11 mouse cellular contexts compared by ENCODE assay signal in the genomic region with DNA sequence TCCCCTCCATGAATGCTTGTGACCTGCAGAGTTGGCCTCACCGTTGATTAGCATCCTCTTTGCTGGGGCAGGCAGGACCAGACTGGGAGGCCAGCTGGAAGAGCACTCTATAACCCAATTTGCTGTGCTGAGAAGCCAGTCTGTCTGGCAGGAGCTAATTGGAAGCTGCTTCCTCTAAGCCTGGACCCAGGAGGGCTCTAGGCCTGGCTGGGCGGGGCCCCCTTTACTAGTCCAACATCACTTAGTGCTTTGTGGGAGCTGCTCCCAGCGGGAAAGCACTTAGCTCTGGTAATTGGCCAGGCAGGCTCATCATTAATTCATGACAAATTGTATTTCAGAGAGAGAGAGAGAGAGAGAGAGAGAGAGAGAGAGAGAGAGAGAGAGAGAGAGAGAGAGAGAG.
A peak's percentile ranks its signal among the peaks of the same experiment; 100 is the strongest.
DNase-seq lines count a peak whose midpoint lies in the region; ATAC-seq lines count a peak whose summit lies in the region.
"Had no signal": no experiment of that assay in that cellular context is flagged by ENCODE, and none has a peak within 500 bp of the region (broad histone marks: within the 10 kb centered on the region; RNA-seq: fewer than 3 reads in every experiment).

No protein-coding gene starts in this region.

- peak; percentile 65; the same call in 1 of the 2 replicates for ATAC-seq in embryonic facial prominence, embryonic 15.5 days (ENCODE audit: insufficient number of reproducible peaks, low FRiP score, low TSS enrichment, low read depth)
- ATAC-seq in hindbrain, embryonic 14.5 days (ENCODE audit: low FRiP score), result peak; percentile 81
- peak; percentile 86 for ATAC-seq in neural tube, embryonic 12.5 days (ENCODE audit: low FRiP score, low read depth)
- ATAC-seq: CD4-positive, CD25-positive, alpha-beta regulatory T cell, adult 4 months had no signal

- no peaks in the 10 kb centered on the region for H3K9me3 ChIP-seq in embryonic facial prominence, embryonic 15.5 days (replicated peaks)
- no peaks in the 10 kb centered on the region for H3K9me3 ChIP-seq in hindbrain, embryonic 14.5 days (ENCODE audit: control insufficient read depth, low read length)
- H3K9me3 ChIP-seq in neural tube, embryonic 12.5 days, result no peaks in the 10 kb centered on the region

- no peak overlapping the region for H3K4me3 ChIP-seq in embryonic facial prominence, embryonic 15.5 days (replicated peaks)
- H3K4me3 ChIP-seq in hindbrain, embryonic 14.5 days (replicated peaks; ENCODE audit: low read length), result no peak overlapping the region
- no peak overlapping the region for H3K4me3 ChIP-seq in neural tube, embryonic 12.5 days

- WGBS in embryonic facial prominence, embryonic 15.5 days, result 24% methylated on average over 3 of the region's 3 CpGs
- 21% methylated on average over 3 of the region's 3 CpGs for WGBS in hindbrain, embryonic 14.5 days
- WGBS in neural tube, embryonic 12.5 days, result 32% methylated on average over 3 of the region's 3 CpGs

- no peaks in the 10 kb centered on the region for H3K36me3 ChIP-seq in embryonic facial prominence, embryonic 15.5 days
- no peaks in the 10 kb centered on the region for H3K36me3 ChIP-seq in hindbrain, embryonic 14.5 days (replicated peaks; ENCODE audit: control insufficient read depth, insufficient read depth)
- no peaks in the 10 kb centered on the region for H3K36me3 ChIP-seq in neural tube, embryonic 12.5 days

- H3K4me2 ChIP-seq in embryonic facial prominence, embryonic 15.5 days (replicated peaks), result no peak overlapping the region
- no peak overlapping the region for H3K4me2 ChIP-seq in hindbrain, embryonic 14.5 days (replicated peaks)
- no peak overlapping the region for H3K4me2 ChIP-seq in neural tube, embryonic 12.5 days (replicated peaks)

- no peak overlapping the region for H3K27ac ChIP-seq in embryonic facial prominence, embryonic 15.5 days (replicated peaks)
- H3K27ac ChIP-seq in hindbrain, embryonic 14.5 days, result peak overlapping the region; percentile 67
- peak overlapping the region; percentile 51; the same call in 1 of the 2 replicates for H3K27ac ChIP-seq in neural tube, embryonic 12.5 days
- H3K27ac ChIP-seq: liver, embryonic 14.5 days had no signal

- peak; percentile 56 for DNase-seq in embryo, embryonic 11 days
- DNase-seq in embryo, embryonic 10 days (ENCODE audit: low spot score), result no peak
- no peak for DNase-seq in hindbrain, embryonic 14.5 days (ENCODE audit: low spot score)
- DNase-seq in kidney, adult 18-20 months, result no peak
- no peak for DNase-seq in urinary bladder, adult 2 months (ENCODE audit: low spot score)
- DNase-seq in left cerebral cortex, adult 8-10 months (ENCODE audit: low spot score in 2 of 2), result no peak
- DNase-seq: kidney, adult 11 months had no signal

- no peak overlapping the region for H3K9ac ChIP-seq in embryonic facial prominence, embryonic 15.5 days
- no peak overlapping the region for H3K9ac ChIP-seq in hindbrain, embryonic 14.5 days
- H3K9ac ChIP-seq in neural tube, embryonic 12.5 days, result no peak overlapping the region
- H3K9ac ChIP-seq: liver, embryonic 14.5 days had no signal

- no peaks in the 10 kb centered on the region for H3K27me3 ChIP-seq in embryonic facial prominence, embryonic 15.5 days
- no peaks in the 10 kb centered on the region for H3K27me3 ChIP-seq in hindbrain, embryonic 14.5 days (ENCODE audit: control insufficient read depth, insufficient read depth, low read length)
- H3K27me3 ChIP-seq in neural tube, embryonic 12.5 days (replicated peaks), result no peaks in the 10 kb centered on the region

- H3K4me1 ChIP-seq in embryonic facial prominence, embryonic 15.5 days, result peaks cover 12% of the 10 kb centered on the region
- H3K4me1 ChIP-seq in hindbrain, embryonic 14.5 days (replicated peaks; ENCODE audit: control insufficient read depth, insufficient read depth, low read length), result 0 out of 2 replicates have a peak, but pooled peaks cover 5% of the 10 kb centered on the region
- H3K4me1 ChIP-seq in neural tube, embryonic 12.5 days, result peaks cover 26% of the 10 kb centered on the region
